Mouse (Mus musculus): ENCODE data around the gene Cacna1c. TPM values are rescaled to one million over a fixed set of nuclear protein-coding genes. Genes with fewer than 3 reads are reported as not detected.

Cacna1c gene
- polyA plus RNA-seq, 1 experiment from 2014 or later, result 13.7 TPM

- 97% methylated on average over 3 of the region's 3 CpGs for WGBS
- Histone ChIP-seq H3K27ac (ENCODE audit: low read depth, low read length) (no peak overlapping the region), H3K4me1 (ENCODE audit: control insufficient read depth, insufficient read depth, low read length) (no peaks in the 10 kb centered on the region), H3K9me3 (ENCODE audit: control insufficient read depth, low read length) (no peaks in the 10 kb centered on the region), H3K4me2 (ENCODE audit: low read depth, low read length) (no peak overlapping the region), H3K4me3 (ENCODE audit: low read depth, low read length) (no peak overlapping the region), H3K27me3 (ENCODE audit: control insufficient read depth, insufficient read depth, low read length) (no peaks in the 10 kb centered on the region), H3K9ac (replicated peaks; ENCODE audit: low read depth, low read length) (no peak overlapping the region), H3K36me3 (ENCODE audit: control insufficient read depth, insufficient read depth, low read length) (no peaks in the 10 kb centered on the region)
- ATAC-seq (ENCODE audit: low read depth), result no peak
These were observed 572.6 kb downstream of the Cacna1c start for GRCm38 (mm10) chr6:118623609-118624008.

- no peak overlapping the region for H3K9ac ChIP-seq (replicated peaks; ENCODE audit: low read depth, low read length)
- no peaks in the 10 kb centered on the region for H3K27me3 ChIP-seq (ENCODE audit: control insufficient read depth, insufficient read depth, low read length)
- 78% methylated on average over 7 of the region's 7 CpGs for WGBS
- no peaks in the 10 kb centered on the region for H3K9me3 ChIP-seq (ENCODE audit: control insufficient read depth, low read length)
- H3K36me3 ChIP-seq (ENCODE audit: control insufficient read depth, insufficient read depth, low read length), result no peaks in the 10 kb centered on the region
- no peak overlapping the region for H3K4me2 ChIP-seq (ENCODE audit: low read depth, low read length)
- H3K4me1 ChIP-seq (ENCODE audit: control insufficient read depth, insufficient read depth, low read length), result no peaks in the 10 kb centered on the region
- ATAC-seq (ENCODE audit: low read depth), result no peak
- H3K27ac ChIP-seq (ENCODE audit: low read depth, low read length), result no peak overlapping the region
- H3K4me3 ChIP-seq (ENCODE audit: low read depth, low read length), result no peak overlapping the region
These were observed 574.4 kb downstream of the Cacna1c start for GRCm38 (mm10) chr6:118621866-118622265.

GRCm38 (mm10) chr6:118621406-118621805 is 574.8 kb downstream of the Cacna1c start:
- Histone ChIP-seq H3K36me3 (ENCODE audit: control insufficient read depth, insufficient read depth, low read length) (no peaks in the 10 kb centered on the region), H3K9ac (replicated peaks; ENCODE audit: low read depth, low read length) (no peak overlapping the region), H3K27me3 (ENCODE audit: control insufficient read depth, insufficient read depth, low read length) (no peaks in the 10 kb centered on the region), H3K4me2 (ENCODE audit: low read depth, low read length) (no peak overlapping the region), H3K4me3 (ENCODE audit: low read depth, low read length) (no peak overlapping the region), H3K4me1 (ENCODE audit: control insufficient read depth, insufficient read depth, low read length) (no peaks in the 10 kb centered on the region), H3K27ac (ENCODE audit: low read depth, low read length) (no peak overlapping the region), H3K9me3 (ENCODE audit: control insufficient read depth, low read length) (no peaks in the 10 kb centered on the region)
- ATAC-seq (ENCODE audit: low read depth), result no peak
- 91% methylated on average over 3 of the region's 3 CpGs for whole genome bisulfite sequencing

- no peak overlapping the region for H3K4me3 ChIP-seq (ENCODE audit: low read depth, low read length)
- H3K36me3 ChIP-seq (ENCODE audit: control insufficient read depth, insufficient read depth, low read length), result peaks cover 19% of the 10 kb centered on the region
- H3K9me3 ChIP-seq (ENCODE audit: control insufficient read depth, low read length), result no peaks in the 10 kb centered on the region
- no peaks in the 10 kb centered on the region for H3K4me1 ChIP-seq (ENCODE audit: control insufficient read depth, insufficient read depth, low read length)
- H3K27me3 ChIP-seq (ENCODE audit: control insufficient read depth, insufficient read depth, low read length), result no peaks in the 10 kb centered on the region
- 83% methylated on average over 6 of the region's 6 CpGs for WGBS
- no peak overlapping the region for H3K9ac ChIP-seq (replicated peaks; ENCODE audit: low read depth, low read length)
- no peak overlapping the region for H3K4me2 ChIP-seq (ENCODE audit: low read depth, low read length)
- ATAC-seq (ENCODE audit: low read depth), result no peak
- no peak overlapping the region for H3K27ac ChIP-seq (ENCODE audit: low read depth, low read length)
These were observed 587.3 kb downstream of the Cacna1c start for GRCm38 (mm10) chr6:118608906-118609305.

GRCm38 (mm10) chr6:118605974-118606373 is 590.2 kb downstream of the Cacna1c start:
- Histone ChIP-seq H3K4me1 (ENCODE audit: control insufficient read depth, insufficient read depth, low read length) (no peaks in the 10 kb centered on the region), H3K4me2 (ENCODE audit: low read depth, low read length) (no peak overlapping the region), H3K9me3 (ENCODE audit: control insufficient read depth, low read length) (no peaks in the 10 kb centered on the region), H3K27me3 (ENCODE audit: control insufficient read depth, insufficient read depth, low read length) (no peaks in the 10 kb centered on the region), H3K27ac (ENCODE audit: low read depth, low read length) (no peak overlapping the region), H3K36me3 (ENCODE audit: control insufficient read depth, insufficient read depth, low read length) (peaks cover 29% of the 10 kb centered on the region), H3K4me3 (ENCODE audit: low read depth, low read length) (no peak overlapping the region), H3K9ac (replicated peaks; ENCODE audit: low read depth, low read length) (no peak overlapping the region)
- no peak for ATAC-seq (ENCODE audit: low read depth)
- WGBS, result 75% methylated on average over 7 of the region's 7 CpGs

GRCm38 (mm10) chr6:118603825-118604224 is 592.4 kb downstream of the Cacna1c start:
- no peak overlapping the region for H3K4me2 ChIP-seq (ENCODE audit: low read depth, low read length)
- H3K36me3 ChIP-seq (ENCODE audit: control insufficient read depth, insufficient read depth, low read length), result peaks cover 21% of the 10 kb centered on the region
- no peaks in the 10 kb centered on the region for H3K9me3 ChIP-seq (ENCODE audit: control insufficient read depth, low read length)
- no peak overlapping the region for H3K9ac ChIP-seq (replicated peaks; ENCODE audit: low read depth, low read length)
- no peaks in the 10 kb centered on the region for H3K4me1 ChIP-seq (ENCODE audit: control insufficient read depth, insufficient read depth, low read length)
- no peaks in the 10 kb centered on the region for H3K27me3 ChIP-seq (ENCODE audit: control insufficient read depth, insufficient read depth, low read length)
- WGBS, result 89% methylated on average over 7 of the region's 7 CpGs
- ATAC-seq (ENCODE audit: low read depth), result no peak
- H3K27ac ChIP-seq (ENCODE audit: low read depth, low read length), result no peak overlapping the region
- no peak overlapping the region for H3K4me3 ChIP-seq (ENCODE audit: low read depth, low read length)

- H3K27ac ChIP-seq (ENCODE audit: low read depth, low read length), result no peak overlapping the region
- no peak overlapping the region for H3K9ac ChIP-seq (replicated peaks; ENCODE audit: low read depth, low read length)
- H3K36me3 ChIP-seq (ENCODE audit: control insufficient read depth, insufficient read depth, low read length), result no peaks in the 10 kb centered on the region
- no peaks in the 10 kb centered on the region; the same call in 1 of the 2 replicates for H3K27me3 ChIP-seq (ENCODE audit: control insufficient read depth, insufficient read depth, low read length)
- ATAC-seq (ENCODE audit: low read depth), result no peak
- H3K4me1 ChIP-seq (ENCODE audit: control insufficient read depth, insufficient read depth, low read length), result no peaks in the 10 kb centered on the region
- H3K4me2 ChIP-seq (ENCODE audit: low read depth, low read length), result no peak overlapping the region
- H3K9me3 ChIP-seq (ENCODE audit: control insufficient read depth, low read length), result no peaks in the 10 kb centered on the region
- WGBS, result 71% methylated on average over 9 of the region's 9 CpGs
- H3K4me3 ChIP-seq (ENCODE audit: low read depth, low read length), result no peak overlapping the region
These were observed 600.5 kb downstream of the Cacna1c start for GRCm38 (mm10) chr6:118595681-118596055.

- H3K9me3 ChIP-seq (ENCODE audit: control insufficient read depth, low read length), result no peaks in the 10 kb centered on the region
- H3K9ac ChIP-seq (replicated peaks; ENCODE audit: low read depth, low read length), result no peak overlapping the region
- no peaks in the 10 kb centered on the region; the same call in 1 of the 2 replicates for H3K27me3 ChIP-seq (ENCODE audit: control insufficient read depth, insufficient read depth, low read length)
- no peak overlapping the region for H3K27ac ChIP-seq (ENCODE audit: low read depth, low read length)
- no peak overlapping the region for H3K4me2 ChIP-seq (ENCODE audit: low read depth, low read length)
- H3K36me3 ChIP-seq (ENCODE audit: control insufficient read depth, insufficient read depth, low read length), result no peaks in the 10 kb centered on the region
- no peaks in the 10 kb centered on the region for H3K4me1 ChIP-seq (ENCODE audit: control insufficient read depth, insufficient read depth, low read length)
- ATAC-seq (ENCODE audit: low read depth), result no peak
- 86% methylated on average over 10 of the region's 10 CpGs for WGBS
- no peak overlapping the region for H3K4me3 ChIP-seq (ENCODE audit: low read depth, low read length)
These were observed 601.2 kb downstream of the Cacna1c start for GRCm38 (mm10) chr6:118594833-118595680.

- Histone ChIP-seq H3K36me3 (ENCODE audit: control insufficient read depth, insufficient read depth, low read length) (no peaks in the 10 kb centered on the region), H3K9me3 (ENCODE audit: control insufficient read depth, low read length) (no peaks in the 10 kb centered on the region), H3K9ac (replicated peaks; ENCODE audit: low read depth, low read length) (no peak overlapping the region), H3K4me3 (ENCODE audit: low read depth, low read length) (no peak overlapping the region; the same call in 1 of the 2 replicates), H3K27ac (ENCODE audit: low read depth, low read length) (no peak overlapping the region), H3K4me2 (ENCODE audit: low read depth, low read length) (peak overlapping the region; percentile 39), H3K4me1 (ENCODE audit: control insufficient read depth, insufficient read depth, low read length) (no peaks in the 10 kb centered on the region), H3K27me3 (ENCODE audit: control insufficient read depth, insufficient read depth, low read length) (no peaks in the 10 kb centered on the region; the same call in 1 of the 2 replicates)
- WGBS, result 36% methylated on average over 10 of the region's 10 CpGs
- peak; percentile 47; the same call in 1 of the 2 replicates for ATAC-seq (ENCODE audit: low read depth)
These were observed 602.1 kb downstream of the Cacna1c start for GRCm38 (mm10) chr6:118594070-118594469.
